In the genomic region with DNA sequence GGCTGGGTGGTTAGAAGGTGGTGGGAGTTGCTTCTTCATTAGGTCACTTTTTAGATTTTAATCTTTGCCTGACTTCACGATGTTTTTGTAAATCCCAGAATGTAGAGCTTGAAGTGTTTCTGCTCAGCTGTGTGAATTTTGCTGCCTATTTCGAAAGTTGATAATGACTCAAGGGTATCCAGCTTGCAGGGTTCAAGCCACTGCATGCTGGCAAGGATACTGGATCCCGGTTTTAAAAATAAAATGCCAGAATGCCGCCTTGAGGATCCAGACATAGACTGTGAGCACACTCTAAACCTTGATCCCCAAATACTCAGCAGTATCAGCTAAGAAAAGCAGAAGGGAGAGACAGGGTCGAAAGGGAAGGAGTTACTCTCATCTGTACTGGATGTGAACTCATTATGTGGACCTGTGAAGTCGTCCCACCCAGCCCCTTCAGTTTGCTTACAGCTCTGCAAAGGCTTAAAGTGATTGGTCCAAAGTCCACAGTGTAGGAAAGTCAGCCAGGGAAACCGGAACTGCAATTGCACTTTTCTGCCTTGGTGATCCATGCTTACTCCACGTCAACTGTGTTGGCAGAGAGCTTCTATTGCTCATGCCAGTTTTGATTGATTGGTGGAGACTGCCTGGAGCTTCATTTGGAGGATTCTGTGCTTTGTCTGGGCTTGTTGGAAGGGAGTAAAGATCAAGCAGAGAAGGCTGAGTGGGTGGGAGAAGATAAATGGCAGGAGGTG, we compare ENCODE assay signal across 16 mouse cellular contexts. TPM values are rescaled to one million over a fixed set of nuclear protein-coding genes. Genes with fewer than 3 reads are reported as not detected.
DNase-seq lines count a peak whose midpoint lies in the region; ATAC-seq lines count a peak whose summit lies in the region.
"Had no signal": no experiment of that assay in that cellular context is flagged by ENCODE, and none has a peak within 500 bp of the region (broad histone marks: within the 10 kb centered on the region; RNA-seq: fewer than 3 reads in every experiment).

No protein-coding gene starts in this region.

- H3K4me1 ChIP-seq in kidney, embryonic 14.5 days (ENCODE audit: control insufficient read depth, insufficient read depth, low read length), result peaks cover 7% of the 10 kb centered on the region
- H3K4me1 ChIP-seq in stomach, embryonic 15.5 days, result 0 out of 2 replicates have a peak, but pooled peaks cover 18% of the 10 kb centered on the region
- H3K4me1 ChIP-seq in hindbrain, embryonic 12.5 days, result peaks cover 17% of the 10 kb centered on the region

- ATAC-seq in kidney, embryonic 14.5 days (ENCODE audit: low FRiP score, low TSS enrichment), result no peak
- ATAC-seq in stomach, embryonic 15.5 days (ENCODE audit: insufficient read depth, low FRiP score, low read depth), result peak; percentile 77
- no peak for ATAC-seq in hindbrain, embryonic 12.5 days (ENCODE audit: low FRiP score)
- ATAC-seq: forebrain, postnatal 0 days had no signal

- no peaks in the 10 kb centered on the region; the same call in 1 of the 2 replicates for H3K36me3 ChIP-seq in kidney, embryonic 14.5 days (ENCODE audit: control insufficient read depth, insufficient read depth, low read length)
- H3K36me3 ChIP-seq in stomach, embryonic 15.5 days, result no peaks in the 10 kb centered on the region
- peaks cover 5% of the 10 kb centered on the region for H3K36me3 ChIP-seq in hindbrain, embryonic 12.5 days
- H3K36me3 ChIP-seq: lung, embryonic 15.5 days had no signal

- no peak overlapping the region for H3K4me2 ChIP-seq in kidney, embryonic 14.5 days (replicated peaks; ENCODE audit: low read depth, low read length)
- no peak overlapping the region for H3K4me2 ChIP-seq in stomach, embryonic 15.5 days
- H3K4me2 ChIP-seq in hindbrain, embryonic 12.5 days (replicated peaks), result no peak overlapping the region
- H3K4me2 ChIP-seq: embryonic facial prominence, embryonic 13.5 days; hindbrain, embryonic 13.5 days; lung, embryonic 15.5 days had no signal

- DNase-seq in adrenal gland, postnatal 14 days, result peak; percentile 58
- no peak for DNase-seq in adrenal gland, postnatal 25 days
- DNase-seq in kidney, adult 9 months, result peak; percentile 67
- DNase-seq in fat pad, adult 2 months (ENCODE audit: extremely low read depth, low read depth, low spot score), result peak; percentile 98
- DNase-seq in layer of hippocampus, adult 18-20 months (ENCODE audit: low spot score in 2 of 2), result no peak
- DNase-seq: B cell, adult 2 months; cerebellum, adult 9-11 months; forebrain, postnatal 0 days; thymus, adult 2 months had no signal

- H3K9me3 ChIP-seq in kidney, embryonic 14.5 days (ENCODE audit: control insufficient read depth, low read length), result no peaks in the 10 kb centered on the region
- H3K9me3 ChIP-seq in stomach, embryonic 15.5 days, result no peaks in the 10 kb centered on the region
- no peaks in the 10 kb centered on the region for H3K9me3 ChIP-seq in hindbrain, embryonic 12.5 days (replicated peaks)
- H3K9me3 ChIP-seq: embryonic facial prominence, embryonic 13.5 days; hindbrain, embryonic 13.5 days; lung, embryonic 15.5 days had no signal

- H3K27ac ChIP-seq in kidney, embryonic 14.5 days (ENCODE audit: low read depth, low read length), result no peak overlapping the region
- peak overlapping the region; percentile 40; the same call in 1 of the 2 replicates for H3K27ac ChIP-seq in stomach, embryonic 15.5 days
- no peak overlapping the region for H3K27ac ChIP-seq in hindbrain, embryonic 12.5 days
- H3K27ac ChIP-seq: embryonic facial prominence, embryonic 13.5 days; hindbrain, embryonic 13.5 days; lung, embryonic 15.5 days had no signal

- no peak overlapping the region for H3K9ac ChIP-seq in kidney, embryonic 14.5 days (ENCODE audit: low read depth, low read length)
- H3K9ac ChIP-seq in stomach, embryonic 15.5 days, result no peak overlapping the region
- H3K9ac ChIP-seq in hindbrain, embryonic 12.5 days, result no peak overlapping the region
- H3K9ac ChIP-seq: embryonic facial prominence, embryonic 13.5 days; forebrain, postnatal 0 days; hindbrain, embryonic 13.5 days; lung, embryonic 15.5 days had no signal

- no peak overlapping the region for H3K4me3 ChIP-seq in kidney, embryonic 14.5 days (ENCODE audit: low read length)
- no peak overlapping the region for H3K4me3 ChIP-seq in stomach, embryonic 15.5 days (replicated peaks)
- no peak overlapping the region for H3K4me3 ChIP-seq in hindbrain, embryonic 12.5 days
- H3K4me3 ChIP-seq: embryonic facial prominence, embryonic 13.5 days; hindbrain, embryonic 13.5 days; lung, embryonic 15.5 days had no signal

- no peaks in the 10 kb centered on the region for H3K27me3 ChIP-seq in kidney, embryonic 14.5 days (ENCODE audit: control insufficient read depth, insufficient read depth, low read length)
- no peaks in the 10 kb centered on the region for H3K27me3 ChIP-seq in stomach, embryonic 15.5 days (replicated peaks)
- no peaks in the 10 kb centered on the region for H3K27me3 ChIP-seq in hindbrain, embryonic 12.5 days
- H3K27me3 ChIP-seq: embryonic facial prominence, embryonic 13.5 days; hindbrain, embryonic 13.5 days; lung, embryonic 15.5 days had no signal

- 64% methylated on average over 8 of the region's 8 CpGs for WGBS in kidney, embryonic 14.5 days
- WGBS in stomach, embryonic 15.5 days, result 52% methylated on average over 8 of the region's 8 CpGs
- 68% methylated on average over 8 of the region's 8 CpGs for WGBS in hindbrain, embryonic 12.5 days

RNA-seq across cellular contexts. Expression of gene Zfp462, which starts 28.1 kb away (rescaled TPM):
- 46.8 and 48.8 TPM in 2 replicates for total RNA-seq in adrenal gland, postnatal 14 days (2021)
- total RNA-seq in adrenal gland, postnatal 25 days (2021), result 45.3 and 51.6 TPM in 2 replicates
- polyA plus RNA-seq in kidney, embryonic 14.5 days (2014; fragmentation: Nextera tagmentation; extraction: Ambion mirVana), result 6.2 and 10.0 TPM in 2 replicates
- 3.1 and 4.2 TPM in 2 replicates for polyA plus RNA-seq in stomach, embryonic 15.5 days (2015; fragmentation: Nextera tagmentation; extraction: Ambion mirVana)
- 10 to 100 TPM; 64.8 to 77.5 TPM for total RNA-seq in layer of hippocampus, adult 18-20 months (2021)
- polyA plus RNA-seq in hindbrain, embryonic 12.5 days (2016; fragmentation: Nextera tagmentation; extraction: Ambion mirVana), result 16.3 and 18.3 TPM in 2 replicates
- total RNA-seq: MEL had no signal

Comparison
In these comparisons a context has a peak if more than half of its experiments do, and no peak if none do; other contexts are left out.
1. DNase-seq: peak in adrenal gland, postnatal 14 days (single experiment), kidney, adult 9 months (single experiment) and fat pad, adult 2 months (single experiment); none in adrenal gland, postnatal 25 days (single experiment) and layer of hippocampus, adult 18-20 months (0 of 2).